In the genomic region with DNA sequence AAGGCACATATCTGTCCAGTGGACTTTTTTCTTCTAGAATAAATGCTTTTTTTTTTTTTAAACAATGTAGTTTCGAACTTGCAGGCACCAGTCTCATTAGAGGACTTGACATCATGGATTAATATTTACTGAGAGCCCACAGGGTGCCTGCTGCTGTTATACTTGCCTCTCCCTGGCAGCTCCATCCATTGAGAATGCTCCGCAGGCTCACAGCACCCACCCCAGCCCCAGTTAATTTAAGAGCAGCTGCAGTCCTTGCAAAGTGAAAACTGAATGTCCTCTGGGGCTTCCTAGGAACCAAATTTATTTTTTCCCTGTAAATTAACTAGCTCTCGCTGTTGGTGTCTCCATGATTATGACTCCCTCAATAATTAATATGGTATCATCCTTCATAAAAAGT, we compare ENCODE assay signal across 22 mouse cellular contexts.
A peak's percentile ranks its signal among the peaks of the same experiment; 100 is the strongest.
DNase-seq lines count a peak whose midpoint lies in the region; ATAC-seq lines count a peak whose summit lies in the region.
"Had no signal": no experiment of that assay in that cellular context is flagged by ENCODE, and none has a peak within 500 bp of the region (broad histone marks: within the 10 kb centered on the region; RNA-seq: fewer than 3 reads in every experiment).

No protein-coding gene starts in this region.

- 0 out of 2 replicates have a peak, but pooled peaks have one; percentile 34 for ATAC-seq in forebrain, embryonic 14.5 days
- no peak for ATAC-seq in forebrain, embryonic 11.5 days (replicated peaks; ENCODE audit: low FRiP score)
- ATAC-seq in neural tube, embryonic 12.5 days (ENCODE audit: low FRiP score, low read depth), result peak; percentile 50; the same call in 1 of the 2 replicates
- peak; percentile 87; the same call in 1 of the 2 replicates for ATAC-seq in neural tube, embryonic 13.5 days (ENCODE audit: low read depth)
- ATAC-seq: forebrain, embryonic 16.5 days; intestine, postnatal 0 days had no signal

- WGBS in forebrain, embryonic 14.5 days, result 25% methylated on average over 3 of the region's 3 CpGs
- WGBS in forebrain, embryonic 11.5 days, result 48% methylated on average over 3 of the region's 3 CpGs
- 37% methylated on average over 3 of the region's 3 CpGs for WGBS in neural tube, embryonic 12.5 days
- 24% methylated on average over 3 of the region's 3 CpGs for WGBS in neural tube, embryonic 13.5 days

- no peaks in the 10 kb centered on the region for H3K27me3 ChIP-seq in forebrain, embryonic 14.5 days (replicated peaks; ENCODE audit: control insufficient read depth, insufficient read depth, low read length)
- H3K27me3 ChIP-seq in forebrain, embryonic 11.5 days (ENCODE audit: control insufficient read depth, insufficient read depth, low read length), result no peaks in the 10 kb centered on the region
- H3K27me3 ChIP-seq in neural tube, embryonic 12.5 days (replicated peaks), result no peaks in the 10 kb centered on the region
- no peaks in the 10 kb centered on the region for H3K27me3 ChIP-seq in neural tube, embryonic 13.5 days
- H3K27me3 ChIP-seq: embryonic facial prominence, embryonic 13.5 days; kidney, embryonic 15.5 days; liver, embryonic 13.5 days had no signal

- no peak overlapping the region for H3K4me2 ChIP-seq in forebrain, embryonic 14.5 days (ENCODE audit: low read length)
- H3K4me2 ChIP-seq in forebrain, embryonic 11.5 days (ENCODE audit: low read depth, low read length, severe bottlenecking), result no peak overlapping the region
- H3K4me2 ChIP-seq in neural tube, embryonic 12.5 days (replicated peaks), result no peak overlapping the region
- H3K4me2 ChIP-seq in neural tube, embryonic 13.5 days, result no peak overlapping the region
- H3K4me2 ChIP-seq: embryonic facial prominence, embryonic 13.5 days; heart, embryonic 11.5 days; kidney, embryonic 15.5 days; liver, embryonic 13.5 days had no signal

- DNase-seq in forebrain, embryonic 14.5 days (ENCODE audit: low spot score), result peak; percentile 33
- DNase-seq in forebrain, embryonic 11.5 days (ENCODE audit: low spot score), result no peak
- no peak for DNase-seq in neural tube, embryonic 10.5 days (ENCODE audit: extremely low spot score, low spot score)
- no peak for DNase-seq in cerebellum, adult 9-11 months
- DNase-seq in urinary bladder, postnatal 10 days (ENCODE audit: low spot score), result no peak
- DNase-seq: adrenal gland, postnatal 25 days; cerebellum, adult 11 months; cerebellum, postnatal 10 days; gastrocnemius, postnatal 14 days; heart, adult 11 months; kidney, postnatal 36 days; liver, embryonic 13.5 days; lung, adult 2 months; lung, postnatal 14 days; right cerebral cortex, postnatal 14 days had no signal

- no peak overlapping the region for H3K27ac ChIP-seq in forebrain, embryonic 14.5 days (ENCODE audit: low read depth, low read length)
- H3K27ac ChIP-seq in forebrain, embryonic 11.5 days (ENCODE audit: low read depth, low read length), result no peak overlapping the region
- no peak overlapping the region for H3K27ac ChIP-seq in neural tube, embryonic 12.5 days
- H3K27ac ChIP-seq in neural tube, embryonic 13.5 days (replicated peaks), result no peak overlapping the region
- H3K27ac ChIP-seq: embryonic facial prominence, embryonic 13.5 days; kidney, embryonic 15.5 days; liver, embryonic 13.5 days had no signal

- H3K36me3 ChIP-seq in forebrain, embryonic 14.5 days (ENCODE audit: control insufficient read depth, insufficient read depth, low read length), result no peaks in the 10 kb centered on the region
- H3K36me3 ChIP-seq in forebrain, embryonic 11.5 days (ENCODE audit: control insufficient read depth, insufficient read depth, low read length), result no peaks in the 10 kb centered on the region
- no peaks in the 10 kb centered on the region for H3K36me3 ChIP-seq in neural tube, embryonic 12.5 days
- H3K36me3 ChIP-seq in neural tube, embryonic 13.5 days, result no peaks in the 10 kb centered on the region
- H3K36me3 ChIP-seq: embryonic facial prominence, embryonic 13.5 days; kidney, embryonic 15.5 days; liver, embryonic 13.5 days had no signal

- no peaks in the 10 kb centered on the region for H3K9me3 ChIP-seq in forebrain, embryonic 14.5 days (replicated peaks; ENCODE audit: control insufficient read depth, low read length)
- H3K9me3 ChIP-seq in forebrain, embryonic 11.5 days (ENCODE audit: control insufficient read depth, low read length), result no peaks in the 10 kb centered on the region
- H3K9me3 ChIP-seq in neural tube, embryonic 12.5 days, result no peaks in the 10 kb centered on the region
- H3K9me3 ChIP-seq in neural tube, embryonic 13.5 days, result no peaks in the 10 kb centered on the region
- H3K9me3 ChIP-seq: embryonic facial prominence, embryonic 13.5 days; kidney, embryonic 15.5 days; liver, embryonic 13.5 days had no signal

- H3K4me3 ChIP-seq in forebrain, embryonic 14.5 days (ENCODE audit: low read depth, low read length), result no peak overlapping the region
- H3K4me3 ChIP-seq in forebrain, embryonic 11.5 days (ENCODE audit: low read depth, low read length), result no peak overlapping the region
- no peak overlapping the region for H3K4me3 ChIP-seq in neural tube, embryonic 12.5 days
- H3K4me3 ChIP-seq in neural tube, embryonic 13.5 days, result no peak overlapping the region
- H3K4me3 ChIP-seq: embryonic facial prominence, embryonic 13.5 days; kidney, embryonic 15.5 days; liver, embryonic 13.5 days had no signal

- H3K4me1 ChIP-seq in forebrain, embryonic 14.5 days (ENCODE audit: control insufficient read depth, insufficient read depth, low read length), result no peaks in the 10 kb centered on the region
- no peaks in the 10 kb centered on the region for H3K4me1 ChIP-seq in forebrain, embryonic 11.5 days (replicated peaks; ENCODE audit: control insufficient read depth, insufficient read depth, low read length)
- H3K4me1 ChIP-seq in neural tube, embryonic 12.5 days, result no peaks in the 10 kb centered on the region
- H3K4me1 ChIP-seq in neural tube, embryonic 13.5 days (replicated peaks), result no peaks in the 10 kb centered on the region
- H3K4me1 ChIP-seq: embryonic facial prominence, embryonic 13.5 days; kidney, embryonic 15.5 days; liver, embryonic 13.5 days had no signal

- no peak overlapping the region for H3K9ac ChIP-seq in forebrain, embryonic 14.5 days (ENCODE audit: low read length)
- H3K9ac ChIP-seq in forebrain, embryonic 11.5 days (ENCODE audit: low read length), result no peak overlapping the region
- no peak overlapping the region for H3K9ac ChIP-seq in neural tube, embryonic 12.5 days
- no peak overlapping the region for H3K9ac ChIP-seq in neural tube, embryonic 13.5 days
- H3K9ac ChIP-seq: embryonic facial prominence, embryonic 13.5 days; kidney, embryonic 15.5 days; liver, embryonic 13.5 days had no signal
